20 mouse cellular contexts compared by ENCODE assay signal in the genomic region with DNA sequence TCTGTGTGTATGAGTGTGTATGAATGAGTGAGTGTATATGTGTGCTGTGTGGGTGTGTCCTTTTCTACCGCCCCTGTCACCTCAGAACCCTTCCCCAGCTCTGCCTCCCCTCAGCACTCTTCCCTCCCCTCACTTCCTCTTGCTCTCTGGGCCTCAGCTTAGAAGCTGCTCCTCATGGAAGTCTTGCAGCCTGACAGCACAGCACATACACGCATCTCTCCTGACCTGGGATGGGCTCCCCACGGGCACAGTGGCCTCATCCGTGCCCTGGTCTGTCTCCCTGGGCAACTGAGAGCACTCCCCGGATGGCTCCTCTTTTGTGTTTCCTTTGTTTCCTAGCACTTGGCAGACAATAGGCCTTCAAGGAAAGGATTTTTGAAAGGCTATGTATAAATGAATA. TPM values are rescaled to one million over a fixed set of nuclear protein-coding genes. Genes with fewer than 3 reads are reported as not detected.
DNase-seq lines count a peak whose midpoint lies in the region; ATAC-seq and TF ChIP-seq lines count a peak whose summit lies in the region.
"Had no signal": no experiment of that assay in that cellular context is flagged by ENCODE, and none has a peak within 500 bp of the region (broad histone marks: within the 10 kb centered on the region; RNA-seq: fewer than 3 reads in every experiment).

No protein-coding gene starts in this region.

- no peaks in the 10 kb centered on the region for H3K36me3 ChIP-seq in limb, embryonic 12.5 days
- H3K36me3 ChIP-seq in limb, embryonic 10.5 days = no peaks in the 10 kb centered on the region
- H3K36me3 ChIP-seq in MEL (ENCODE audit: control insufficient read depth in 1 of 2, insufficient read depth in 2 of 2, low read length in 2 of 2) = peaks cover 0 to 22% of the 10 kb centered on the region in 2 experiments; a peak in 2 of 4 replicates
- no peaks in the 10 kb centered on the region for H3K36me3 ChIP-seq in liver, embryonic 13.5 days
- H3K36me3 ChIP-seq: embryonic facial prominence, embryonic 12.5 days; hindbrain, embryonic 13.5 days had no signal

- peaks cover 9% of the 10 kb centered on the region; the same call in 1 of the 2 replicates for H3K9me3 ChIP-seq in limb, embryonic 12.5 days
- no peaks in the 10 kb centered on the region for H3K9me3 ChIP-seq in limb, embryonic 10.5 days (replicated peaks)
- no peaks in the 10 kb centered on the region for H3K9me3 ChIP-seq in MEL (replicated peaks; ENCODE audit: insufficient read depth, low read length)
- peaks cover 5% of the 10 kb centered on the region; the same call in 1 of the 2 replicates for H3K9me3 ChIP-seq in liver, embryonic 13.5 days (replicated peaks)
- H3K9me3 ChIP-seq: hindbrain, embryonic 13.5 days had no signal

- 0 out of 2 replicates have a peak, but pooled peaks have one; percentile 18 for ATAC-seq in limb, embryonic 12.5 days (ENCODE audit: insufficient number of reproducible peaks, insufficient read depth, low FRiP score, low TSS enrichment, low read depth)
- ATAC-seq in liver, embryonic 13.5 days (ENCODE audit: low read depth) = no peak
- ATAC-seq: forebrain, postnatal 0 days; midbrain, embryonic 16.5 days; Patski had no signal

- TF ChIP-seq CTCF in MEL (IDR thresholded peaks at IDR 0.05 in 2 of 3, conservative IDR thresholded peaks at IDR 0.05 in 1 of 3; ENCODE audit: control insufficient read depth in 1 of 3, insufficient read depth in 1 of 3, low read depth in 2 of 3, low read length in 3 of 3, poor library complexity in 1 of 3, severe bottlenecking in 1 of 3) = no peak
- no peak for TF ChIP-seq CTCF in bone marrow, adult 2 months (IDR thresholded peaks at IDR 0.05; ENCODE audit: control insufficient read depth, insufficient read depth, low read length)

- DNase-seq in limb, embryonic 10.5 days (ENCODE audit: low spot score) = no peak
- DNase-seq in MEL (ENCODE audit: low read depth, low spot score) = peak; percentile 77
- no peak for DNase-seq in liver, embryonic 13.5 days
- no peak for DNase-seq in right cerebral cortex, postnatal 10 days (ENCODE audit: low spot score in 2 of 2)
- DNase-seq in lung, postnatal 14 days = no peak
- DNase-seq: adrenal gland, postnatal 36 days; cerebellum, adult 18-20 months; cerebellum, postnatal 25 days; forebrain, postnatal 0 days; heart, postnatal 10 days; kidney, postnatal 36 days; thymus, postnatal 25 days had no signal

- no peak overlapping the region for H3K4me2 ChIP-seq in limb, embryonic 12.5 days
- H3K4me2 ChIP-seq in liver, embryonic 13.5 days = peak overlapping the region; percentile 63
- H3K4me2 ChIP-seq: embryonic facial prominence, embryonic 12.5 days; heart, embryonic 11.5 days; hindbrain, embryonic 13.5 days had no signal

- no peak for TF ChIP-seq RAD21 in MEL (IDR thresholded peaks at IDR 0.05; ENCODE audit: low read depth, low read length)

- no peak overlapping the region for H3K4me3 ChIP-seq in limb, embryonic 12.5 days (replicated peaks)
- H3K4me3 ChIP-seq in limb, embryonic 10.5 days = no peak overlapping the region
- no peak overlapping the region for H3K4me3 ChIP-seq in MEL (ENCODE audit: control insufficient read depth in 1 of 2, insufficient read depth in 1 of 2, low read depth in 2 of 2, low read length in 2 of 2)
- H3K4me3 ChIP-seq in bone marrow, adult 2 months (replicated peaks; ENCODE audit: control insufficient read depth, low read depth, low read length) = no peak overlapping the region
- H3K4me3 ChIP-seq in liver, embryonic 13.5 days (replicated peaks) = no peak overlapping the region
- H3K4me3 ChIP-seq: embryonic facial prominence, embryonic 12.5 days; hindbrain, embryonic 13.5 days had no signal

- no peak overlapping the region for H3K27ac ChIP-seq in limb, embryonic 12.5 days
- H3K27ac ChIP-seq in limb, embryonic 10.5 days = no peak overlapping the region
- no peak overlapping the region for H3K27ac ChIP-seq in MEL (ENCODE audit: control insufficient read depth, low read depth, low read length)
- peak overlapping the region; percentile 11 for H3K27ac ChIP-seq in bone marrow, adult 2 months (ENCODE audit: control insufficient read depth, insufficient read depth, low read depth, low read length, poor library complexity)
- H3K27ac ChIP-seq in liver, embryonic 13.5 days = peak overlapping the region; percentile 98
- H3K27ac ChIP-seq: embryonic facial prominence, embryonic 12.5 days; hindbrain, embryonic 13.5 days had no signal

- no peaks in the 10 kb centered on the region for H3K79me2 ChIP-seq in MEL (ENCODE audit: control insufficient read depth, insufficient read depth, low read length, poor library complexity)

- no peaks in the 10 kb centered on the region for H3K27me3 ChIP-seq in limb, embryonic 12.5 days
- 0 out of 2 replicates have a peak, but pooled peaks cover 5% of the 10 kb centered on the region for H3K27me3 ChIP-seq in limb, embryonic 10.5 days (ENCODE audit: low read depth, poor library complexity, severe bottlenecking)
- no peaks in the 10 kb centered on the region for H3K27me3 ChIP-seq in MEL (ENCODE audit: control insufficient read depth in 1 of 2, insufficient read depth in 2 of 2, low read length in 2 of 2)
- no peaks in the 10 kb centered on the region for H3K27me3 ChIP-seq in liver, embryonic 13.5 days
- H3K27me3 ChIP-seq: embryonic facial prominence, embryonic 12.5 days; hindbrain, embryonic 13.5 days; Patski had no signal

- no peak overlapping the region for H3K9ac ChIP-seq in limb, embryonic 12.5 days (replicated peaks)
- H3K9ac ChIP-seq in MEL (ENCODE audit: control insufficient read depth, low read depth, low read length, poor library complexity, severe bottlenecking) = no peak overlapping the region
- peak overlapping the region; percentile 72 for H3K9ac ChIP-seq in liver, embryonic 13.5 days
- H3K9ac ChIP-seq: embryonic facial prominence, embryonic 12.5 days; forebrain, postnatal 0 days; hindbrain, embryonic 13.5 days had no signal

- no peaks in the 10 kb centered on the region for H3K4me1 ChIP-seq in limb, embryonic 12.5 days (replicated peaks)
- peaks cover 5% of the 10 kb centered on the region; the same call in 1 of the 2 replicates for H3K4me1 ChIP-seq in limb, embryonic 10.5 days
- H3K4me1 ChIP-seq in MEL (ENCODE audit: control insufficient read depth in 1 of 2, insufficient read depth in 2 of 2, low read length in 2 of 2) = peaks cover 18 to 42% of the 10 kb centered on the region in 2 experiments
- H3K4me1 ChIP-seq in bone marrow, adult 2 months (ENCODE audit: control insufficient read depth, insufficient read depth, low read length) = peaks cover 15% of the 10 kb centered on the region
- peaks cover 80% of the 10 kb centered on the region for H3K4me1 ChIP-seq in liver, embryonic 13.5 days (replicated peaks)
- H3K4me1 ChIP-seq: embryonic facial prominence, embryonic 12.5 days had no signal

- no peak; a peak in 1 of 4 replicates for TF ChIP-seq POLR2A in MEL (IDR thresholded peaks at IDR 0.05; ENCODE audit: control insufficient read depth in 1 of 2, insufficient read depth in 1 of 2, low read depth in 1 of 2, low read length in 2 of 2, poor library complexity in 1 of 2)
- no peak for TF ChIP-seq POLR2A in bone marrow, adult 2 months (IDR thresholded peaks at IDR 0.05; ENCODE audit: borderline replicate concordance, control insufficient read depth, low read depth, low read length)

- 62% methylated on average over 5 of the region's 5 CpGs for WGBS in limb, embryonic 12.5 days
- WGBS in limb, embryonic 10.5 days = 69% methylated on average over 5 of the region's 5 CpGs
- WGBS in bone marrow, adult 2 months = 47% methylated on average over 5 of the region's 5 CpGs
- 44% methylated on average over 5 of the region's 5 CpGs for WGBS in liver, embryonic 13.5 days (ENCODE audit: insufficient replicate concordance)

- TF ChIP-seq EP300 in MEL (IDR thresholded peaks at IDR 0.05; ENCODE audit: low read depth in 1 of 2, low read length in 2 of 2) = no peak

TF ChIP-seq in MEL, 35 proteins besides CTCF, POLR2A, EP300 and RAD21:
- TF ChIP-seq POLR2AphosphoS2 (IDR thresholded peaks at IDR 0.05; ENCODE audit: low read length) (no peak), UBTF (IDR thresholded peaks at IDR 0.05; ENCODE audit: borderline replicate concordance, insufficient read depth, low read depth, low read length) (0 out of 2 replicates have a peak, but pooled peaks have one; percentile 56), TBP (IDR thresholded peaks at IDR 0.05; ENCODE audit: low read depth, low read length) (peak; percentile 78), BHLHE40 (IDR thresholded peaks at IDR 0.05; ENCODE audit: borderline replicate concordance, low read depth, low read length) (no peak)

RNA-seq across cellular contexts. Expression of a gene that starts 14.7 kb away (rescaled TPM):
- polyA plus RNA-seq in limb, embryonic 12.5 days (2016; fragmentation: Nextera tagmentation; extraction: Ambion mirVana) = not detected in 2 replicates
- polyA plus RNA-seq in limb, embryonic 10.5 days (2016; fragmentation: Nextera tagmentation; extraction: Ambion mirVana) = not detected in 2 replicates
- total RNA-seq in MEL (2012; rRNA removed) = 15.4 and 17.7 TPM in 2 replicates
- polyA plus RNA-seq in MEL (2012; ENCODE audit: insufficient read depth in 1 of 2, insufficient read length in 2 of 2, low read depth in 1 of 2, low replicate concordance in 2 of 2, missing spikeins in 1 of 2) = 10 to 100 TPM in 1 of 2 experiments, not detected in 1; 76.0 TPM
- 18.9 and 23.4 TPM in 2 replicates for polyA plus RNA-seq in bone marrow, adult 2 months (2011; ENCODE audit: insufficient read depth, insufficient read length, low replicate concordance, missing spikeins)
- polyA plus RNA-seq in liver, embryonic 13.5 days (2015; fragmentation: Nextera tagmentation; extraction: Ambion mirVana) = 5.2 and 6.2 TPM in 2 replicates
- polyA plus RNA-seq: embryonic facial prominence, embryonic 12.5 days; forebrain, postnatal 0 days; hindbrain, embryonic 13.5 days; kidney, embryonic 14.5 days had no signal

RNA-seq across cellular contexts. Expression of a gene that starts 27.4 kb away (rescaled TPM):
- polyA plus RNA-seq in limb, embryonic 12.5 days (2016; fragmentation: Nextera tagmentation; extraction: Ambion mirVana) = 10.1 and 10.2 TPM in 2 replicates
- 8.9 and 9.3 TPM in 2 replicates for polyA plus RNA-seq in limb, embryonic 10.5 days (2016; fragmentation: Nextera tagmentation; extraction: Ambion mirVana)
- total RNA-seq in MEL (2012; rRNA removed) = 23.5 and 24.0 TPM in 2 replicates
- 10 to 100 TPM in 1 of 2 experiments, not detected in 1; 25.9 TPM for polyA plus RNA-seq in MEL (2012; ENCODE audit: insufficient read depth in 1 of 2, insufficient read length in 2 of 2, low read depth in 1 of 2, low replicate concordance in 2 of 2, missing spikeins in 1 of 2)
- 38.7 and 94.0 TPM in 2 replicates for polyA plus RNA-seq in bone marrow, adult 2 months (2011; ENCODE audit: insufficient read depth, insufficient read length, low replicate concordance, missing spikeins)
- polyA plus RNA-seq in liver, embryonic 13.5 days (2015; fragmentation: Nextera tagmentation; extraction: Ambion mirVana) = 13.8 and 15.3 TPM in 2 replicates
- polyA plus RNA-seq: Patski had no signal

RNA-seq across cellular contexts. Expression of a gene that starts 32.7 kb away (rescaled TPM):
- 3.8 and 4.5 TPM in 2 replicates for polyA plus RNA-seq in limb, embryonic 12.5 days (2016; fragmentation: Nextera tagmentation; extraction: Ambion mirVana)
- 4.0 and 4.4 TPM in 2 replicates for polyA plus RNA-seq in limb, embryonic 10.5 days (2016; fragmentation: Nextera tagmentation; extraction: Ambion mirVana)
- total RNA-seq in MEL (2012; rRNA removed) = 3.2 and 3.3 TPM in 2 replicates
- polyA plus RNA-seq in MEL (2012; ENCODE audit: insufficient read depth in 1 of 2, insufficient read length in 2 of 2, low read depth in 1 of 2, low replicate concordance in 2 of 2, missing spikeins in 1 of 2) = 10 to 100 TPM in 1 of 2 experiments, not detected in 1; 15.4 TPM
- polyA plus RNA-seq in bone marrow, adult 2 months (2011; ENCODE audit: insufficient read depth, insufficient read length, low replicate concordance, missing spikeins) = 18.6 and 39.0 TPM in 2 replicates
- 5.8 and 6.3 TPM in 2 replicates for polyA plus RNA-seq in liver, embryonic 13.5 days (2015; fragmentation: Nextera tagmentation; extraction: Ambion mirVana)
- polyA plus RNA-seq: Patski had no signal

Comparison
In these comparisons a context has a peak if more than half of its experiments do, and no peak if none do; other contexts are left out.
1. H3K27ac ChIP-seq: peak in bone marrow, adult 2 months (single experiment) and liver, embryonic 13.5 days (single experiment); none in limb, embryonic 12.5 days (single experiment), limb, embryonic 10.5 days (single experiment) and MEL (single experiment).